Comparison of ENCODE assay signal across 16 mouse cellular contexts in the genomic region with DNA sequence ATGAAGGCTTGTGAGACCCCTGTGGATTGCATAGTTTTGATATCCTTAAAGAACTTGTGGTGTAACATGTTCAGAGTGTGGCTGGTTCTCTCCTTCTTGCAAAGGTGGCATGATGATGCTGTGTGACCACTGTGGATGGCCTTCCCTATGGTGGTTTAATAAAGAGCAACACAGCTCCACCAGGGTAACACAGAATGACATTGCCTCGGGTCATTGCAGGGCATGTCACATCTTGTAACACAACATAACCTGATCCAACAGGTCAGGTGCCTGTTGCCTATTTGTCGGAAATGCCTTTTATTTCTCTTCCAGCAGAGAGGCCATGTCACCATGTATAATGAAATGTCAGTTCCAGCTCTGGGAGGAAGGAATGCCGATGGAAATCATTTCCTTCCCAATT.
"Had no signal": no experiment of that assay in that cellular context is flagged by ENCODE, and none has a peak within 500 bp of the region (broad histone marks: within the 10 kb centered on the region; RNA-seq: fewer than 3 reads in every experiment).

No protein-coding gene starts in this region.

- H3K9ac ChIP-seq: liver, embryonic 13.5 days; midbrain, embryonic 12.5 days had no signal

- ATAC-seq: intestine, embryonic 16.5 days had no signal

- H3K4me2 ChIP-seq: liver, embryonic 13.5 days; midbrain, embryonic 12.5 days had no signal

- H3K27me3 ChIP-seq: liver, embryonic 13.5 days; midbrain, embryonic 12.5 days had no signal

- DNase-seq: kidney, adult 18-20 months; kidney, postnatal 25 days; layer of hippocampus, postnatal 36 days; left cerebral cortex, postnatal 4 days; liver, embryonic 13.5 days; lung, adult 2 months; lung, postnatal 14 days; lung, postnatal 4 days; right cerebral cortex, postnatal 25 days; thymus, adult 18-20 months; thymus, postnatal 36 days had no signal

- H3K4me3 ChIP-seq: layer of hippocampus, adult 2 months; left cerebral cortex, adult 2 months; liver, embryonic 13.5 days; midbrain, embryonic 12.5 days had no signal

- H3K36me3 ChIP-seq: liver, embryonic 13.5 days; midbrain, embryonic 12.5 days had no signal

- H3K27ac ChIP-seq: kidney, postnatal 0 days; layer of hippocampus, adult 2 months; left cerebral cortex, adult 2 months; liver, embryonic 13.5 days; midbrain, embryonic 12.5 days had no signal

- H3K9me3 ChIP-seq: liver, embryonic 13.5 days; midbrain, embryonic 12.5 days had no signal

- H3K4me1 ChIP-seq: liver, embryonic 13.5 days; midbrain, embryonic 12.5 days had no signal
